Mouse (Mus musculus): ENCODE measurements at regions not wholly inside any gene's neighbourhood (a gene's known extent, or its start where the extent isn't known, plus 50 kb on each side); places are given as distances from the start of the nearest gene placed in this dataset.

DNA sequence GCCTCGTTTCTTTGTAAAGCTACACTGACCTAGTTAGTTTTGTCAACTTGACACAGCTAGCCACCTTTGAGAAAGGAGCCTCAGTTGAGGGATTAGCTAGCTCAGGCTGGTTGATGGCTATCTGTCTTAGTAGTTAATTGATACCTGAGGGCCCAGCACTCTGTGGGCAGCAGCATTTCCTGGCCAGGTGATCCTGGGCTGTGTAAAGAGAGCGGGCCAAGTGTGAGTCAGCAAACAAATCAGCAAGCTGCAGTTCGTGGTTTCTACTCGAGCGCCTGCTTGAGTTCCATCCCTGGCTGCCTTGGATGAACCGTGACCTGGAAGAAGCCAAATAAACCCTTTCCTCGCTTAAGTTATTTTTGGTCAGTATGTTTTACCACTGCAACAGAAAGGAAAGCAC is 106.6 kb upstream of the Fut8 start:
- Histone ChIP-seq H3K4me2 (ENCODE audit: low read depth, low read length) (no peak overlapping the region), H3K27ac (ENCODE audit: low read length) (no peak overlapping the region), H3K9me3 (replicated peaks; ENCODE audit: control insufficient read depth, low read length) (no peaks in the 10 kb centered on the region), H3K9ac (ENCODE audit: low read depth, low read length) (no peak overlapping the region), H3K4me1 (ENCODE audit: control insufficient read depth, low read depth, low read length) (no peaks in the 10 kb centered on the region), H3K36me3 (ENCODE audit: control insufficient read depth, insufficient read depth) (no peaks in the 10 kb centered on the region), H3K4me3 (ENCODE audit: low read depth, low read length) (no peak overlapping the region), H3K27me3 (ENCODE audit: control insufficient read depth, insufficient read depth, low read depth, low read length) (no peaks in the 10 kb centered on the region)
- ATAC-seq (ENCODE audit: low read depth): no peak
- 15% methylated on average over 7 of the region's 7 CpGs for WGBS (ENCODE audit: insufficient replicate concordance)

DNA sequence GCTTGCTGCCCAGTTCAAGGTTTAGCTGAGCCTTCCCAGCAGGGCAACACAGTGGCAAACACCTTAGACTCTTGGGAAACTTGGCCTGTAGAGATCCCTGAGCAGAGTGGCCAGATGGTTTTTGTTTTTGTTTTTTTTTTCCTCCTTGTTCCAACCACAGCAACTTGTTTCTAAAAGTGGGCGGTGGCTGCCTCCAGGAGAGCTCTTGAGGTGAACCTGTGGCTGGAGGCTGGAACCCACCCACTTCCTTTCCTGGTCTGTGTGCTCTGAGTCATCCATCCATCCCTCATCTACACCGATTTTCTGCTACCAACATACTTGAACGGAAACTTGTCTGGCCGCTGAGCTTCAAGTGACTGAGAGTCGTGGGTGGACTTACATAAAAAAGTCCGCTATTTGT is 107.4 kb upstream of the Fut8 start:
- Histone ChIP-seq H3K4me1 (ENCODE audit: control insufficient read depth, low read depth, low read length) (no peaks in the 10 kb centered on the region), H3K9me3 (replicated peaks; ENCODE audit: control insufficient read depth, low read length) (no peaks in the 10 kb centered on the region), H3K27me3 (ENCODE audit: control insufficient read depth, insufficient read depth, low read depth, low read length) (no peaks in the 10 kb centered on the region), H3K9ac (ENCODE audit: low read depth, low read length) (no peak overlapping the region), H3K4me3 (ENCODE audit: low read depth, low read length) (no peak overlapping the region), H3K4me2 (ENCODE audit: low read depth, low read length) (no peak overlapping the region), H3K27ac (ENCODE audit: low read length) (no peak overlapping the region), H3K36me3 (ENCODE audit: control insufficient read depth, insufficient read depth) (no peaks in the 10 kb centered on the region)
- no peak for ATAC-seq (ENCODE audit: low read depth)
- 30% methylated on average over 6 of the region's 6 CpGs for WGBS (ENCODE audit: insufficient replicate concordance)

DNA sequence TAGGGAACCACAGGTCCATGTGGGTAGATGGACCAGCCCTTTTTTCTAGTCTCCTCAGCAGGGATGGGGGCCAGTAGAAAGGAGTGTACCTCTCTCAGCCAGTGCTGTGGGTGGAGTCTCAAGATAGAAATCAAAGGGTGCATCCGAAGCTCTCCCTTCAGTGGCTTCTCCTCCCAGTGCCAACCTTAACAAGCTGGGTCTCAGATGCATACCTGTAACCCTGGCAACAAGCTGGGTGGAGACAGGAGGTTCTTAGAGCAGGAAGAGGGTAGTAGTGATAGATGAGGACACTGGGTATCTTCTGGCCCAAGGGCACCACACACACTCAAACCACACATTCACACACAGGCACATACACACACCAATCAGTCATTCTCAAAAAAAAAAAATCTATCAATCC is 113.7 kb upstream of the Fut8 start:
- Histone ChIP-seq H3K4me2 (ENCODE audit: low read depth, low read length) (no peak overlapping the region), H3K9me3 (replicated peaks; ENCODE audit: control insufficient read depth, low read length) (no peaks in the 10 kb centered on the region), H3K36me3 (ENCODE audit: control insufficient read depth, insufficient read depth) (no peaks in the 10 kb centered on the region), H3K9ac (ENCODE audit: low read depth, low read length) (no peak overlapping the region), H3K27me3 (ENCODE audit: control insufficient read depth, insufficient read depth, low read depth, low read length) (no peaks in the 10 kb centered on the region), H3K4me1 (ENCODE audit: control insufficient read depth, low read depth, low read length) (no peaks in the 10 kb centered on the region), H3K4me3 (ENCODE audit: low read depth, low read length) (no peak overlapping the region), H3K27ac (ENCODE audit: low read length) (no peak overlapping the region)
- no peak for ATAC-seq (ENCODE audit: low read depth)
- WGBS (ENCODE audit: insufficient replicate concordance): 15% methylated on average over 1 of the region's 1 CpGs

DNA sequence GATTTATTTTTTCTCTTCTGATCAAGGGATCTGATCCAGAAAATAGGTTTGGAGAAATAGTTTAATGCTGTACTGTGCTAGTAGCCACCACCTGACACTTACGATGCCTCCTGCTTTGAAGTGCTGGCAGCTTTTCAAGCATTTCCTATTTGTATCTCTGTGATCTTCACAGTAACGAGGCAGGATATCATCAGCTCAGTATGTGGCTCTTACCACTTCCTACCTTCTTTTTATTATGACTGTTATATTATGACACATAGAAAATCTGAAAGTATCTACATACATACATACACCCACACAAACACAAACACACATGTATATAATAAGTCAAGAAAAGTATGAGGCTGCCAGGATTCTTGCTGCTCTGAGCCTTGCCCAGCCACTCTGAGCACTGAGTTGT is 124.4 kb upstream of the Fut8 start:
- H3K36me3 ChIP-seq (ENCODE audit: control insufficient read depth, insufficient read depth): no peaks in the 10 kb centered on the region
- H3K4me1 ChIP-seq (ENCODE audit: control insufficient read depth, low read depth, low read length): no peaks in the 10 kb centered on the region
- H3K27ac ChIP-seq (ENCODE audit: low read length): no peak overlapping the region
- H3K27me3 ChIP-seq (ENCODE audit: control insufficient read depth, insufficient read depth, low read depth, low read length): no peaks in the 10 kb centered on the region
- H3K4me3 ChIP-seq (ENCODE audit: low read depth, low read length): no peak overlapping the region
- H3K9ac ChIP-seq (ENCODE audit: low read depth, low read length): no peak overlapping the region
- no peak overlapping the region for H3K4me2 ChIP-seq (ENCODE audit: low read depth, low read length)
- 55% methylated on average over 2 of the region's 2 CpGs for WGBS (ENCODE audit: insufficient replicate concordance)
- no peak for ATAC-seq (ENCODE audit: low read depth)
- no peaks in the 10 kb centered on the region for H3K9me3 ChIP-seq (replicated peaks; ENCODE audit: control insufficient read depth, low read length)

DNA sequence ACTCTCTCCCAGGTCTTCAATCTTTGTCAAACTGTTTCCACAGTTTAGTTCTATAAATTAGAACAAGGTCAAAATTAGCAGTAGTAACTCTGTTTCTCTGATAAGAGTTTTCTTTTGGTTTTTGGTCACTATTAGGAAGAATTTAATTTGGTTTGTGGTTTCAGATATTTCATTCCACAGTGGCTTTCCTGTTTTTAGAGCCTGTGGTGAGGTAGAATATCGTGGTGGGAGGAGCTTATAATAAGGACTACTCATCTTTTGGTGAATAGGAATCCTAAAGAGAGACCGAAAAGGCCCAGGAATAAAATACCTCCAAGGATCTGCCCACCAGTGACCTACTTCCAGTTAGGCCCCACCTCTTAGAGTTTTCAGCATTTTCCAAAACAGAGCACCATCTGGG is 125.8 kb upstream of the Fut8 start:
- H3K9ac ChIP-seq (ENCODE audit: low read depth, low read length): no peak overlapping the region
- H3K27me3 ChIP-seq (ENCODE audit: control insufficient read depth, insufficient read depth, low read depth, low read length): no peaks in the 10 kb centered on the region
- H3K27ac ChIP-seq (ENCODE audit: low read length): no peak overlapping the region
- ATAC-seq (ENCODE audit: low read depth): no peak
- H3K4me3 ChIP-seq (ENCODE audit: low read depth, low read length): no peak overlapping the region
- no peaks in the 10 kb centered on the region for H3K9me3 ChIP-seq (replicated peaks; ENCODE audit: control insufficient read depth, low read length)
- H3K4me2 ChIP-seq (ENCODE audit: low read depth, low read length): no peak overlapping the region
- 58% methylated on average over 2 of the region's 2 CpGs for WGBS (ENCODE audit: insufficient replicate concordance)
- no peaks in the 10 kb centered on the region for H3K4me1 ChIP-seq (ENCODE audit: control insufficient read depth, low read depth, low read length)
- H3K36me3 ChIP-seq (ENCODE audit: control insufficient read depth, insufficient read depth): no peaks in the 10 kb centered on the region

DNA sequence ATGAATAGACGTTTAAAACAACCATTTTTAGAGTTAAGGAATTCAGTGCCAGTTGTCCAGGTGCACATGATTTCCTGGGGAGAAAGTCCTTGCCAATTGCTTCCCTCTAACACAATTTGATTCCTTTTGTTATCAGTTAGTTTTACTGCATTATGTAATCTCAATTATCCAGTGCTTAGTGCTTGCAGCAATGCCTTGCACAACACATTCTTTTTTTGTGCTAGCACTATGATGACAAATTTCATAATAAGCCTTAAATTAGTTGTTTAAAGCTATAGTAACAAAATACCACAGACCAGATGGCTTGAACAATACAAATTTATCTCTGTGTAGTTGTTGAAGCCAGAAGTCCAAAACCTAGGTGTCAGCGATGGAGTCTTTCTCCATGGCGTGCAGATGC is 130.7 kb upstream of the Fut8 start:
- Histone ChIP-seq H3K9ac (ENCODE audit: low read depth, low read length) (no peak overlapping the region), H3K9me3 (replicated peaks; ENCODE audit: control insufficient read depth, low read length) (no peaks in the 10 kb centered on the region), H3K27me3 (ENCODE audit: control insufficient read depth, insufficient read depth, low read depth, low read length) (no peaks in the 10 kb centered on the region), H3K4me3 (ENCODE audit: low read depth, low read length) (no peak overlapping the region), H3K27ac (ENCODE audit: low read length) (no peak overlapping the region), H3K4me1 (ENCODE audit: control insufficient read depth, low read depth, low read length) (peaks cover 2% of the 10 kb centered on the region; the same call in 1 of the 2 replicates), H3K36me3 (ENCODE audit: control insufficient read depth, insufficient read depth) (no peaks in the 10 kb centered on the region), H3K4me2 (ENCODE audit: low read depth, low read length) (no peak overlapping the region)
- 71% methylated on average over 3 of the region's 3 CpGs for WGBS (ENCODE audit: insufficient replicate concordance)
- no peak for ATAC-seq (ENCODE audit: low read depth)

DNA sequence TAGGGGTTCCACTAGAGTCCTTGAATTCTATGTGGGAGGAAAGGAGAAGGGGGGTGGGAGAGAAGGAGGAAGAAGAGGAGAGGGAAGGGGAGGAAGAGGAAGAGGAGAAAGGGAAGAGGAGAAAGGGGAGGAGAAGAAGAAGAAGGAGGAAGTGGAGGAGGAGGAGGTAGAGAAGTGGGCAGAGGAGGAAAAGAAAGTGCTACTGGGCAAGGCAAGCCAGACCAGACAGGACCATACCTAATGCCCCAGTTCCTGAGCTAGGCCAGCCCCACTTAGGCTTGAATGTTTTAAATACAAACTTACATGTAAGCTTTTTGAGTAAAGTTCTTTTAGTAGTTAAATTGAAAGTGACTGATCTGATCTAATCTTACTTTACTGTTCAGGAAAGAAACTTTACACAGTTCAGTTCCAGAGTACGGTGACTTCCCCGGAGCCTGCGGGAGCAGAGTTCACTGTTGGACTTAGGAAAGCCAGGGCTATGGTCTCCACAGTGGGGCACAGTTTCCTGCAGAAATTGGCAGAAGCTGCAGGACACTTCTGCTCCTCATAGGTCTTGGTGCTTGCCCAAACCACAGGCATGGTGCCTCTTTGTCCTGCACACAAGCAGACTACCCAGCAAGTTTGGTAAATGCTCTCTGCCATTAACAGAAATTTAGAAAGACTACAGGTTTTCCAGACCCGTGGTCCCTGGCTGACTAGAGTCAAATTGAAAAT is 131.9 kb upstream of the Fut8 start:
- H3K36me3 ChIP-seq (ENCODE audit: control insufficient read depth, insufficient read depth): no peaks in the 10 kb centered on the region
- WGBS (ENCODE audit: insufficient replicate concordance): 19% methylated on average over 4 of the region's 4 CpGs
- H3K4me1 ChIP-seq (ENCODE audit: control insufficient read depth, low read depth, low read length): peaks cover 2% of the 10 kb centered on the region; the same call in 1 of the 2 replicates
- no peak for ATAC-seq (ENCODE audit: low read depth)
- no peak overlapping the region for H3K4me2 ChIP-seq (ENCODE audit: low read depth, low read length)
- no peaks in the 10 kb centered on the region for H3K9me3 ChIP-seq (replicated peaks; ENCODE audit: control insufficient read depth, low read length)
- H3K27ac ChIP-seq (ENCODE audit: low read length): no peak overlapping the region
- no peaks in the 10 kb centered on the region for H3K27me3 ChIP-seq (ENCODE audit: control insufficient read depth, insufficient read depth, low read depth, low read length)
- H3K4me3 ChIP-seq (ENCODE audit: low read depth, low read length): no peak overlapping the region
- no peak overlapping the region for H3K9ac ChIP-seq (ENCODE audit: low read depth, low read length)

DNA sequence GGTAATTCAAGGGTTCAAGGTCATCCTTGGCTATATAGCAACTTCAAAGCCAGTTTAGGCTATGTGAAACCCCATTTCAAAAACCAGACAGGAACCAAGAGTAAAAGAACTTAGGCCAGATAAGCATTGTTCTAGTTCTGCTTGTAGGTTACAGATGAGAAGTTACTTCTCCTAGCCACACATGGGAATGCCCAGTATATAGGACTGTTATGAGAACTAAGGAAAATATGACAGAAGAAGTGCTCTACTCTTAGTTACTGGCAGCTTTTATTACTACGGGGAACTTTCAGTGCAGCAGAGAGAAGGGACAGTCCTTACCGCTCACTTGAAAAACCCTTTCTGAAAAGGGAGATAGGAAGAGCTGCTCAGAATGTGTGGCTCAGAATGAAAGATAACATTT is 137.4 kb upstream of the Fut8 start:
- Histone ChIP-seq H3K9ac (ENCODE audit: low read depth, low read length) (no peak overlapping the region), H3K4me1 (ENCODE audit: control insufficient read depth, low read depth, low read length) (no peaks in the 10 kb centered on the region), H3K27ac (ENCODE audit: low read length) (no peak overlapping the region), H3K4me3 (ENCODE audit: low read depth, low read length) (no peak overlapping the region), H3K9me3 (replicated peaks; ENCODE audit: control insufficient read depth, low read length) (no peaks in the 10 kb centered on the region), H3K27me3 (ENCODE audit: control insufficient read depth, insufficient read depth, low read depth, low read length) (no peaks in the 10 kb centered on the region), H3K36me3 (ENCODE audit: control insufficient read depth, insufficient read depth) (no peaks in the 10 kb centered on the region), H3K4me2 (ENCODE audit: low read depth, low read length) (no peak overlapping the region)
- 24% methylated on average over 2 of the region's 2 CpGs for WGBS (ENCODE audit: insufficient replicate concordance)
- no peak for ATAC-seq (ENCODE audit: low read depth)

DNA sequence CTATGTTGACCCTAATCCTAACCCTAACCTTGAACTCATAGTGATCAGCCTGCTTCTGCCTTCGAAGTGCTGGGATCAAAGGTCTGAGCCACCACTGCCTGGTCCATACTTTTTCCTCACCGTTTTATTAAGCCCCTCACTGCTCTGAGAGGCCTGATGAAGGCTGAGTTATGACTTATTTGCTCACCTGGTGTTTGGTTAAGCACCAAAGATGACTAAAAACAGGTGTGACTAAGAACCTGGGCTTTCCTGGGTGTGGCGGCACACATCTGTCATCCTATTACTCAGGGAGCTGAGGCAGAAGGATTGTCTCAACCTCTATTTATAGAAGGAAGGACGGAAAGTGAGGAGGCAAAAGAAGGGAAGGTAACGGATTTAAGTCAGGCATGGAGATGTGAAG is 137.5 kb upstream of the Max start:
- WGBS (ENCODE audit: insufficient replicate concordance): 61% methylated on average over 5 of the region's 5 CpGs
- no peak overlapping the region for H3K9ac ChIP-seq (ENCODE audit: low read depth, low read length)
- H3K27me3 ChIP-seq (ENCODE audit: control insufficient read depth, insufficient read depth, low read depth, low read length): no peaks in the 10 kb centered on the region
- H3K9me3 ChIP-seq (replicated peaks; ENCODE audit: control insufficient read depth, low read length): no peaks in the 10 kb centered on the region
- H3K27ac ChIP-seq (ENCODE audit: low read length): no peak overlapping the region
- no peak for ATAC-seq (ENCODE audit: low read depth)
- H3K4me2 ChIP-seq (ENCODE audit: low read depth, low read length): no peak overlapping the region
- no peaks in the 10 kb centered on the region for H3K36me3 ChIP-seq (ENCODE audit: control insufficient read depth, insufficient read depth)
- no peak overlapping the region for H3K4me3 ChIP-seq (ENCODE audit: low read depth, low read length)
- no peaks in the 10 kb centered on the region for H3K4me1 ChIP-seq (ENCODE audit: control insufficient read depth, low read depth, low read length)

All from liver, embryonic 16.5 days (tissue).